Comparison of ENCODE assay signal across 25 mouse cellular contexts in the genomic region with DNA sequence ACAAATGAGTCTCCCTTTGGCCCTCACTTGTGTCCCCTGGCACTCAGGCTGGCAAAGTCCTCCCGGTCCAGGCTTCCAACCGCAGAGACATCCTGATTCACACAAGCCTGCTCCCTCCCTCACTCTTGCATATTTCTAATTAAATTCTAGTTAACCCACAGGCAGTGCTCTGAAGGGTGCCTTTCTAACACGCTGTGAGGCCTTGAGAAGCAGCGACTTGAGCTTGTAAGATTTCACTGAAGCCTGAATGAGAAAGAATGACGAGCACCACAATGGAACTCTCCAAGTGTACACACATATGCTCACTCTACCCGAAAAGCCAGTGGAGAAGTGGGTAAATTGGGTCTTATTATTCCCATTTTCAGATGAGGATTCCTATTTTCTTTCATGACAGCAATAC.
DNase-seq lines count a peak whose midpoint lies in the region; ATAC-seq and TF ChIP-seq lines count a peak whose summit lies in the region.
"Had no signal": no experiment of that assay in that cellular context is flagged by ENCODE, and none has a peak within 500 bp of the region (broad histone marks: within the 10 kb centered on the region; RNA-seq: fewer than 3 reads in every experiment).

No protein-coding gene starts in this region.

- H3K9ac ChIP-seq in forebrain, embryonic 12.5 days = no peak overlapping the region
- H3K9ac ChIP-seq in forebrain, embryonic 11.5 days (ENCODE audit: low read length) = no peak overlapping the region
- no peak overlapping the region for H3K9ac ChIP-seq in intestine, embryonic 14.5 days (ENCODE audit: low read length)
- no peak overlapping the region for H3K9ac ChIP-seq in intestine, embryonic 16.5 days (ENCODE audit: low read depth, low read length)
- H3K9ac ChIP-seq in hindbrain, postnatal 0 days (replicated peaks; ENCODE audit: low read length) = no peak overlapping the region
- H3K9ac ChIP-seq: embryonic facial prominence, embryonic 15.5 days; heart, embryonic 13.5 days; liver, embryonic 15.5 days; lung, embryonic 15.5 days; neural tube, embryonic 13.5 days had no signal

- no peak for TF ChIP-seq POLR2A in brain, embryonic 14.5 days (IDR thresholded peaks at IDR 0.05; ENCODE audit: borderline replicate concordance, extremely low read depth, insufficient read depth, insufficient read length, poor library complexity, severe bottlenecking)

- H3K4me3 ChIP-seq in forebrain, embryonic 12.5 days (replicated peaks) = no peak overlapping the region
- no peak overlapping the region for H3K4me3 ChIP-seq in forebrain, embryonic 11.5 days (ENCODE audit: low read depth, low read length)
- H3K4me3 ChIP-seq in intestine, embryonic 14.5 days (ENCODE audit: low read depth, low read length) = no peak overlapping the region
- H3K4me3 ChIP-seq in intestine, embryonic 16.5 days (ENCODE audit: low read length) = no peak overlapping the region
- no peak overlapping the region for H3K4me3 ChIP-seq in hindbrain, postnatal 0 days (ENCODE audit: low read length)
- H3K4me3 ChIP-seq: embryonic facial prominence, embryonic 15.5 days; heart, adult 2 months; heart, embryonic 13.5 days; limb, embryonic 10.5 days; liver, embryonic 15.5 days; lung, embryonic 15.5 days; myocyte; neural tube, embryonic 13.5 days had no signal

- H3K27ac ChIP-seq in forebrain, embryonic 12.5 days = 0 out of 2 replicates have a peak overlapping the region, but pooled peaks have one; percentile 31
- no peak overlapping the region for H3K27ac ChIP-seq in forebrain, embryonic 11.5 days (ENCODE audit: low read depth, low read length)
- no peak overlapping the region for H3K27ac ChIP-seq in intestine, embryonic 14.5 days (ENCODE audit: low read depth)
- no peak overlapping the region for H3K27ac ChIP-seq in intestine, embryonic 16.5 days (ENCODE audit: low read length)
- no peak overlapping the region for H3K27ac ChIP-seq in hindbrain, postnatal 0 days
- H3K27ac ChIP-seq: embryonic facial prominence, embryonic 15.5 days; heart, adult 2 months; heart, embryonic 13.5 days; kidney, postnatal 0 days; limb, embryonic 10.5 days; liver, embryonic 15.5 days; lung, embryonic 15.5 days; macrophage; neural tube, embryonic 13.5 days had no signal

- H3K9me3 ChIP-seq in forebrain, embryonic 12.5 days = no peaks in the 10 kb centered on the region
- H3K9me3 ChIP-seq in forebrain, embryonic 11.5 days (ENCODE audit: control insufficient read depth, low read length) = no peaks in the 10 kb centered on the region
- no peaks in the 10 kb centered on the region for H3K9me3 ChIP-seq in intestine, embryonic 14.5 days (ENCODE audit: control insufficient read depth, low read length)
- no peaks in the 10 kb centered on the region for H3K9me3 ChIP-seq in intestine, embryonic 16.5 days (ENCODE audit: control insufficient read depth, low read length)
- no peaks in the 10 kb centered on the region for H3K9me3 ChIP-seq in hindbrain, postnatal 0 days (ENCODE audit: low read length)
- H3K9me3 ChIP-seq: embryonic facial prominence, embryonic 15.5 days; heart, embryonic 13.5 days; limb, embryonic 10.5 days; liver, embryonic 15.5 days; lung, embryonic 15.5 days; neural tube, embryonic 13.5 days had no signal

- H3K27me3 ChIP-seq in forebrain, embryonic 12.5 days = no peaks in the 10 kb centered on the region
- no peaks in the 10 kb centered on the region for H3K27me3 ChIP-seq in forebrain, embryonic 11.5 days (ENCODE audit: control insufficient read depth, insufficient read depth, low read length)
- no peaks in the 10 kb centered on the region for H3K27me3 ChIP-seq in intestine, embryonic 14.5 days (replicated peaks; ENCODE audit: control insufficient read depth, insufficient read depth, low read length)
- H3K27me3 ChIP-seq in intestine, embryonic 16.5 days (replicated peaks; ENCODE audit: control insufficient read depth, insufficient read depth, low read length) = no peaks in the 10 kb centered on the region
- no peaks in the 10 kb centered on the region for H3K27me3 ChIP-seq in hindbrain, postnatal 0 days (ENCODE audit: insufficient read depth, low read length)
- H3K27me3 ChIP-seq: embryonic facial prominence, embryonic 15.5 days; heart, embryonic 13.5 days; liver, embryonic 15.5 days; lung, embryonic 15.5 days; neural tube, embryonic 13.5 days had no signal

- ATAC-seq in forebrain, embryonic 12.5 days (ENCODE audit: low FRiP score) = peak; percentile 30; the same call in 1 of the 2 replicates
- ATAC-seq in forebrain, embryonic 11.5 days (replicated peaks; ENCODE audit: low FRiP score) = no peak
- ATAC-seq in intestine, embryonic 14.5 days (replicated peaks; ENCODE audit: low FRiP score, low TSS enrichment, low read depth) = no peak
- no peak for ATAC-seq in intestine, embryonic 16.5 days
- no peak for ATAC-seq in hindbrain, postnatal 0 days

- no peak for TF ChIP-seq CTCF in brain, embryonic 14.5 days (IDR thresholded peaks at IDR 0.05; ENCODE audit: borderline replicate concordance, extremely low read depth, insufficient read depth, insufficient read length)
- TF ChIP-seq CTCF in hindbrain, postnatal 0 days (IDR thresholded peaks at IDR 0.05; ENCODE audit: low read depth) = no peak

- DNase-seq in forebrain, embryonic 11.5 days (ENCODE audit: low spot score) = no peak
- peak; percentile 37 for DNase-seq in intestine, embryonic 14.5 days (ENCODE audit: low spot score)
- DNase-seq in brain, embryonic 14.5 days (ENCODE audit: low read depth) = peak; percentile 69
- peak; percentile 15 for DNase-seq in hindbrain, postnatal 0 days (ENCODE audit: low spot score)
- no peak for DNase-seq in right cerebral cortex, adult 2 months (ENCODE audit: low spot score in 2 of 2)
- no peak for DNase-seq in embryo, embryonic 10.5 days (ENCODE audit: low spot score)
- DNase-seq: cerebellum, adult 8-10 months; gastrocnemius, postnatal 14 days; heart, adult 2 months; heart, postnatal 14 days; kidney, adult 2 months; liver; thymus, adult 18-20 months; thymus, postnatal 4 days had no signal

- no peak overlapping the region for H3K4me2 ChIP-seq in forebrain, embryonic 12.5 days
- H3K4me2 ChIP-seq in forebrain, embryonic 11.5 days (ENCODE audit: low read depth, low read length, severe bottlenecking) = no peak overlapping the region
- H3K4me2 ChIP-seq in intestine, embryonic 14.5 days (ENCODE audit: low read length) = no peak overlapping the region
- H3K4me2 ChIP-seq in intestine, embryonic 16.5 days (ENCODE audit: low read depth, low read length) = no peak overlapping the region
- H3K4me2 ChIP-seq in hindbrain, postnatal 0 days (ENCODE audit: low read depth, low read length) = no peak overlapping the region
- H3K4me2 ChIP-seq: embryonic facial prominence, embryonic 15.5 days; heart, embryonic 13.5 days; liver, embryonic 15.5 days; lung, embryonic 15.5 days; neural tube, embryonic 13.5 days had no signal

- H3K4me1 ChIP-seq in forebrain, embryonic 12.5 days = peaks cover 9% of the 10 kb centered on the region
- H3K4me1 ChIP-seq in forebrain, embryonic 11.5 days (replicated peaks; ENCODE audit: control insufficient read depth, insufficient read depth, low read length) = no peaks in the 10 kb centered on the region
- H3K4me1 ChIP-seq in intestine, embryonic 14.5 days (replicated peaks; ENCODE audit: control insufficient read depth, insufficient read depth, low read length) = 0 out of 2 replicates have a peak, but pooled peaks cover 7% of the 10 kb centered on the region
- H3K4me1 ChIP-seq in intestine, embryonic 16.5 days (ENCODE audit: control insufficient read depth, insufficient read depth, low read length) = no peaks in the 10 kb centered on the region
- H3K4me1 ChIP-seq in hindbrain, postnatal 0 days (ENCODE audit: insufficient read depth, low read length) = no peaks in the 10 kb centered on the region
- H3K4me1 ChIP-seq: embryonic facial prominence, embryonic 15.5 days; liver, embryonic 15.5 days; lung, embryonic 15.5 days had no signal

- WGBS in forebrain, embryonic 12.5 days = 22% methylated on average over 6 of the region's 6 CpGs
- WGBS in forebrain, embryonic 11.5 days = 26% methylated on average over 6 of the region's 6 CpGs
- 76% methylated on average over 6 of the region's 6 CpGs for WGBS in intestine, embryonic 14.5 days
- WGBS in intestine, embryonic 16.5 days = 76% methylated on average over 6 of the region's 6 CpGs
- WGBS in hindbrain, postnatal 0 days = 22% methylated on average over 6 of the region's 6 CpGs

- H3K36me3 ChIP-seq in forebrain, embryonic 12.5 days (replicated peaks) = no peaks in the 10 kb centered on the region
- H3K36me3 ChIP-seq in forebrain, embryonic 11.5 days (ENCODE audit: control insufficient read depth, insufficient read depth, low read length) = no peaks in the 10 kb centered on the region
- 0 out of 2 replicates have a peak, but pooled peaks cover 4% of the 10 kb centered on the region for H3K36me3 ChIP-seq in intestine, embryonic 14.5 days (ENCODE audit: control insufficient read depth, insufficient read depth, low read length)
- H3K36me3 ChIP-seq in intestine, embryonic 16.5 days (ENCODE audit: control insufficient read depth, insufficient read depth, low read length) = no peaks in the 10 kb centered on the region
- H3K36me3 ChIP-seq in hindbrain, postnatal 0 days (ENCODE audit: insufficient read depth, low read length) = no peaks in the 10 kb centered on the region
- H3K36me3 ChIP-seq: embryonic facial prominence, embryonic 15.5 days; limb, embryonic 10.5 days; liver, embryonic 15.5 days; lung, embryonic 15.5 days; neural tube, embryonic 13.5 days had no signal

Comparison
In these comparisons a context has a peak if more than half of its experiments do, and no peak if none do; other contexts are left out.
1. DNase-seq: peak in intestine, embryonic 14.5 days (single experiment), brain, embryonic 14.5 days (single experiment) and hindbrain, postnatal 0 days (single experiment); none in forebrain, embryonic 11.5 days (single experiment), right cerebral cortex, adult 2 months (0 of 2) and embryo, embryonic 10.5 days (single experiment).